Mouse (Mus musculus): ENCODE results near the gene Krtap28-10. TPM values are rescaled to one million over a fixed set of nuclear protein-coding genes. Genes with fewer than 3 reads are reported as not detected.

Gene Krtap28-10
- polyA plus RNA-seq (2012; ENCODE audit: low replicate concordance): not detected in 2 replicates

DNA sequence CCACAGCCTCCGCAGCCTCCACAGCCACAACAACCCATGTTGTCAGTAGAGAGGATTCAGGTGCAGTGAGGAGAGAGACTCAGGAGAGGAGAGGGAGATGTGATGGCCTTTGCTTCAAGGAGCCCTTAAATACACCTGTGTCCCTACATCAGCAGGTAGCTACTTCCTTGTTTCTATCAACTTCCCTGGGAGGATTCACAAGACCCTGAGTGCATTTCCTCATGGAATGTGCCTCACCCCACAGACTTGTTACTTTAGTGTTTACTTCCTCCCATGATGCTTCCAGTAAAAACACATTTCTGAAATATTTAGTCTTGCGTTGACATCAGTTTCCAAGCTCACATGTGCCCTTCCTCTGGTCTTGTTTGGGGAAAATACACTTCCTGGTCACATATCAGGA, at the start of gene Krtap28-10:
Gene Krtap28-10, minus strand, starts transcription at position 101 of the 400 bp plus-strand sequence.

DNA sequence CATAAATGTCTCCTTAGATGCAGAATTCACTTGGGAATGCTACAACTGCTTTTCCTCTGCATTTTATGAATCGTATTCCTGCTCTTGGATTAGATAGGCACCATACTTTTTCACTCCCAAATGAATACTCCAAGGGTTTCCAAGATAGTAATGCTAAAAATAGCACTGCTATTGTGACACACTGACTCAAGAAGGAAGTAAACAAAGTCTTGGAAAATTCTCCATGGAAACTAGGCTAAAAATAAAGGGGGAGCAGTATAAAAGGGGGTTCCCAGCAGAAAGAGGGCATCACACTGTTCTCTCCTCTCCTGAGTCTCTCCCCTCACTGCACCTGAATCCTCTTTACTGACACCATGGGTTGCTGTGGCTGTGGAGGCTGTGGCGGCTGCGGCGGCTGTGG, 18.4 kb upstream of the Krtap28-10 start, which contains the start of gene Krtap28-13:
Gene Krtap28-13, plus strand, starts transcription at position 288 of the 400 bp plus-strand sequence.

GRCm38 (mm10) chr1:83059278-83059677, 17.0 kb upstream of the Krtap28-10 start, which contains the start of gene A030005K14Rik:
TSS of gene A030005K14Rik (minus strand) at chr1:83059378.

GRCm38 (mm10) chr1:83044882-83045427, 2.7 kb upstream of the Krtap28-10 start, which contains the start of gene Gm47969:
TSS of gene Gm47969 (plus strand) at chr1:83044932.

DNA sequence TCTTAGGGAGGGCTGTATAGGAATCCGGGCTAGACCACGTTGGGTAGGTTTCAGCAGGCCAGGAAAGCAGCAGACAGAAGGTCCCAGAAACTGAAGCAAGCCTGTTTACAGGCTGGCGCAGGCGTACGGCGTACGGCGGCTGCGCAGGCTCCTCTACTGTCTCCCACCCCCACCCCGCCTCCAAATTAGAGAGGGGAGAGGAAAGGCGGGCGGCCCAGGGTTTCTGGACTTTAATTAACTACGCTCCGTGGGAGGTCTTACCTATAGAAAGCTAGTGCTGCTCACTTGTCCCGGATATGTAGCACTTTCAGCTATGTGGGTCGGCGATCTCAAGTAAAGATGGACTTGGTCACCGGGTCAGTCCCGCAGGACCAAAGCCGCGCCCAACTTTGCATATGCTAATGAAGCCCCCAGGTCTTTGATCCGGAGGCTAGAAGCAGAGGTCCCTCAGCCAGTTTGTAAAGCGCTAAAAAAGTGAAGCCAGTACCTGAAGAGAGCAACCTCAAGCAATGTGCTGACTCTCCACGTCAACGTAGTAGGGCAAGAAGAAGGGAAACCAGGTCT, 4.1 kb downstream of the Krtap28-10 start, which contains the start of gene Slc19a3:
Gene Slc19a3, minus strand, starts transcription at position 340 of the 564 bp plus-strand sequence.

DNA sequence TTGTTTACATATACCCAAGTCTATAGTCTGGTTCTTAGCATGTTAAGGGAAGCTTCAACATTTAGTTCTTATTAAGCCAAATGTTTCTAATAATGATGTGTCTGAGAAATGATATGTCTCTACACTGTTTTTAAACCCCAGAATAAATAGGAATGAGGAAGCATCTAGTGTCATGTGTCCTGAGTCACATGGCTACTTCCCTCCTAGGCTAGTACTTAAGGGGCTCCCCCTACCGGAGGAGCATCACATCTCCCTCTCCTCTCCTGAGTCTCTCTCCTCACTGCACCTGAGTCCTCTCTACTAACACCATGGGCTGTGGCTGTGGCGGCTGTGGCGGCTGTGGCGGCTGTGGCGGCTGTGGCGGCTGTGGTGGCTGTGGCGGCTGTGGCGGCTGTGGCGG, 42.0 kb downstream of the Krtap28-10 start, which contains the start of gene Gm47959:
Gene Gm47959, plus strand, starts transcription at position 243 of the 400 bp plus-strand sequence.

Other genes with a start within 250 kb of the Krtap28-10 start
- 16.3 and 16.5 TPM in 2 replicates for gene Agfg1, start 203.0 kb downstream of the Krtap28-10 start, polyA plus RNA-seq (2012; ENCODE audit: low replicate concordance)
- gene A030005L19Rik, start 129.2 kb downstream of the Krtap28-10 start, polyA plus RNA-seq (2012; ENCODE audit: low replicate concordance): 0.26 TPM in 1 of 2 replicates, not detected in the other
- not detected in 2 replicates for gene A030014E15Rik, start 117.6 kb downstream of the Krtap28-10 start, polyA plus RNA-seq (2012; ENCODE audit: low replicate concordance)
- gene Gm6217, start 111.1 kb downstream of the Krtap28-10 start, polyA plus RNA-seq (2012; ENCODE audit: low replicate concordance): not detected in 2 replicates
- not detected in 2 replicates for gene A030003K21Rik, start 99.1 kb downstream of the Krtap28-10 start, polyA plus RNA-seq (2012; ENCODE audit: low replicate concordance)
- gene Gm7544, start 86.5 kb downstream of the Krtap28-10 start, polyA plus RNA-seq (2012; ENCODE audit: low replicate concordance): not detected in 2 replicates
- not detected in 2 replicates for gene Gm47955, start 82.2 kb downstream of the Krtap28-10 start, polyA plus RNA-seq (2012; ENCODE audit: low replicate concordance)
- not detected in 2 replicates for gene Gm47959, start 41.9 kb downstream of the Krtap28-10 start, polyA plus RNA-seq (2012; ENCODE audit: low replicate concordance)
- 0.11 TPM in 1 of 2 replicates, not detected in the other for gene Slc19a3, start 4.0 kb downstream of the Krtap28-10 start, polyA plus RNA-seq (2012; ENCODE audit: low replicate concordance)
- not detected in 2 replicates for gene Gm47969, start 2.5 kb upstream of the Krtap28-10 start, polyA plus RNA-seq (2012; ENCODE audit: low replicate concordance)
- gene A030005K14Rik, start 16.9 kb upstream of the Krtap28-10 start, polyA plus RNA-seq (2012; ENCODE audit: low replicate concordance): not detected in 2 replicates
- gene Krtap28-13, start 18.4 kb upstream of the Krtap28-10 start, polyA plus RNA-seq (2012; ENCODE audit: low replicate concordance): not detected in 2 replicates
- gene Ccl20, start 74.3 kb upstream of the Krtap28-10 start, polyA plus RNA-seq (2012; ENCODE audit: low replicate concordance): not detected in 2 replicates
- gene Daw1, start 117.3 kb upstream of the Krtap28-10 start, polyA plus RNA-seq (2012; ENCODE audit: low replicate concordance): not detected in 2 replicates

Measured in hematopoietic multipotent progenitor cell, adult 10-12 weeks (in vitro differentiated cells).